Mouse (Mus musculus): ENCODE data around the gene Sft2d1.
"Not testable (repeated sequence)": the region's sequence is repeated elsewhere in the genome, so short reads cannot be mapped to it uniquely, and the experiment has no call there.

The Sft2d1 gene

GRCm38 (mm10) chr17:8303671-8304070 is 7.2 kb upstream of the Sft2d1 start:
- no peak for DNase-seq

GRCm38 (mm10) chr17:8305801-8306200 is 5.1 kb upstream of the Sft2d1 start:
- no peak for DNase-seq

- DNase-seq = no peak
Observed at GRCm38 (mm10) chr17:8311751-8312150, 849 bp downstream of the Sft2d1 start.

GRCm38 (mm10) chr17:8313976-8314375 is 3.1 kb downstream of the Sft2d1 start:
- DNase-seq = peak; percentile 34

DNA sequence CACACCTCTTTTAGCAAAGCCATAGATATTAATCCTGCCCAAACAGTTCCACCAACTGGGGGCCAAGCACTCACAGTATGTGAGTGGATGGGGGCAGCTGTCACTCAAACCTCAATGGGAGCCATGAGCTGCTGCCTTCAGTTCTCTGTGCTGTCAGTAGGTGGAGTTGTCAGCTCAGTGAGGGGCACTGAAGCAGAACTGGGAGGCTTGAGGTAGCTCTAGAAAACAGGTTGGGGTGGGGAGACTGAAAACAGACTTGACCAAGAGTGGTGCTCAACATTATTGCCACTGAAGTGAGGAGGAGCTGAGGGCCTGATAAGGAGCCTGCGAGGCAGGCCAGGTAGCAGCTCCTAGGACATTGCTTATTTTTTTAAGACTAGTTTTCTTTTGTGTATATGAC is 5.3 kb downstream of the Sft2d1 start:
- no peak for DNase-seq

DNA sequence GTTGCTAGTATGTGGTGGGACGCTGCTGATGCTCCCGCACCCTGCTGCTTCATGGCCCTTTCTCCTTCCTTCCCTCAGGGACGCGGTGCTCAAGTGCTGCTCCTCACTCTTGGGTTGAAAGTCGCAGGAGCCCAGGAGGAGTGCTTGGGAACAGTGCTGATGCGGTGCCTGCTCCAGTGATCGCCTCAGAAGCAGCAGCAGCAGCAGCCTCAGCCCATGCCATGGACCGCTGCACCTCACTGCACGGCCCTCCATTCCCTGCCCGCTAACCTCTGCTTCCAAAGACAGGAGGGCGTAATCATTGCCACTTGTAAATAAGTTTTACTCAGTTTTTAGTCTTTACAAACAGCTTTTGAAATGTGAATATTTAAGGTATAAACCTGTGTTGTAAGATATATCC is 16.0 kb downstream of the Sft2d1 start:
- not testable (repeated sequence) for DNase-seq

DNA sequence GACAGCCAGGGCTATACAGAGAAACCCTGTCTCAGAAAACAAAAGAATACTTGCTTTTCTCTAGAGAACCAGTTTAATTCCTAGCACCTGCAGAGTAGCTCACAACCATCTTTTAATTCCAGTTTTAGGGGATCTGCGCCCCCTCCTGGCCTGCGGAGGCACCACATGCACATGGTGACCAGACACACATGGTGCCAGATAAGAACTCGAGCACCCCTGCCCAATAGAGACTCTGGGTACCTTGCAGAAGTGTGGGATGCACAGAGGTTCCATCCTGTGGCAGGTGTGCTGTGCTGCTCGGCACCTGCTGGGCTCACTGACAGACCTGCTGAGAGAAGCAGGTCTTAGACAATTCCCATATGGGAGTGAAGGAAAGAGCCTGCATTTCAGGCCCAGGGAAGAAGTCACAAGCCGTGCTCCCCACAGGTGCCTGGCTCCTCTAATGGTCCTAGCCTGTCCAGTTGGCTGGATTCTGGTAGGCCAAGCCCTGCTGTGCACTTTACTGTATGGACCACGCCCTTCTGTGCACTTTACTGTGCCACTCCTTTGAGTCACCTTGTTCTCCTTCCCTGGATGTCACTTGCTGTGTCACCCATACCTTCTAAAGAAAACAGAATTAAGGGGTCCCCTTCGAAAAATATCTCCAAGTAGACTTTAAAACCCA is 17.7 kb downstream of the Sft2d1 start:
- no peak for DNase-seq

- DNase-seq = no peak
Observed at GRCm38 (mm10) chr17:8330602-8331001, 19.7 kb downstream of the Sft2d1 start.

DNA sequence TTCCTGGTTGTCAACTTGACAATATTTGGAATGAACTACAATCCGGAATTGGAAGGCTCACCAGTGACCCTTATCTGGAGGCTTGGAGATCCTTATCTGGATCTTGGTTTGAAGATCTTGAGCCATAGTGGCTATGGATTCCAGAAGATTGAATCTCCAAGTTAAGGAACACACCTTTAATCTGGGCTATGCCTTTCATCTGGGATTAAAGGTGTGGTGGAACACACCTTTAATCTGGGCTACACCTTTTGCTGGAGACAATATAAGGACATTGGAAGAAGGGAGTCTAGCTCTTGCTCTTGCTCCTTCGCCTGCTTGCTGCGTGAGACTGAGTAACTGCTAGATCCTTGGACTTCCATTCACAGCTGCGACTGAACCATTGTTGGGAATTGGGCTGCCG is 26.3 kb downstream of the Sft2d1 start, which contains the start of gene Prr18:
Gene Prr18, plus strand, starts transcription at position 301 of the 400 bp plus-strand sequence.
- DNase-seq = not testable (repeated sequence)

GRCm38 (mm10) chr17:8339666-8340374 is 28.9 kb downstream of the Sft2d1 start:
- no peak for DNase-seq

- DNase-seq = peak; percentile 29
Observed at GRCm38 (mm10) chr17:8340407-8341359, 29.8 kb downstream of the Sft2d1 start.

GRCm38 (mm10) chr17:8341360-8341963 is 30.6 kb downstream of the Sft2d1 start:
- DNase-seq = no peak

DNA sequence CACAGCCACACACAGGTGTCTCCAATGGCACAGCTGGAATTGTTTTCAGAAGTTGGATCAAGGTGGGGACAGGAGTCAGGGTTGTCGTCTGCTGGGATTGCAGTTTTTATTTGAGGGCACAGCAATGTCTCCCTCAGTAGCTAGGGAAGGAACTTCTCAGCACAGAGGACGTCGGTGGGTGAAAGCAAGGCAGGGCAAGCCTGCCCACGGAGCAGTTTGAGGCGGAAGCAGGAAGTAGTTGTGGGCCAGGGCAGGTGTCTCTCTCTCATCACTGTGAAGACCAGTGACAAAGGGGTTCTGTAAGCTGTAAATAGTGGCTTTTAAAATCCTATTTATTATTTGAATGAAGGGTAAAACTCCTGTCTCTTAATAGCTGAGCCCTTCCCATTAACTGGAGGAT is 31.8 kb downstream of the Sft2d1 start:
- DNase-seq = no peak

- peak; percentile 64 for DNase-seq
Observed at GRCm38 (mm10) chr17:8343416-8343815, 32.5 kb downstream of the Sft2d1 start.

DNA sequence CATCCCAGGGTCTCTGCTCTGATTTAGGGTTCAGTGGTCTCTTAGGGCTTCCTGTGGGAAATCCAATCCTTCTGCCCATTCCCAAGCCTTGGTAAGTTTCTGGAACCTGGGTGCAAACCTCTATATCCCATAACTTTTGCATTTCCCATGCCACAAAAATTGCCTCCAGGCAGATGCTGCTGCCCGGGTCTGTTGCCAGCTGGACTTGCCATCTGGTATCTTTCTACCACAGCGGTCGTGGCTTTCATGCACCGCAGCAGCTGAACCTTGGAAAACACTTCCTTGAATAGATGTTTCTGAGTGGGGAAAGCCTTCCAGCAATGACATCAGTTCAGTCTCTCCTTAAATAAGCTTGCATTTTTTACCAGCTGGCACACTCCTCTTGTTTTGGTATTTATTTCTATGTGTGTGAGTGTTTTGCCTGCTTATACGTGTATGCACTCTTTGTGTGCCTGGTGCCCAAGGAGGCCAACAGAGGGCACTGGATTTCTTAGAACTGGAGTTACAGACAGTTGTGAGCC is 36.9 kb downstream of the Sft2d1 start:
- DNase-seq = no peak

GRCm38 (mm10) chr17:8348941-8349340 is 38.0 kb downstream of the Sft2d1 start:
- no peak for DNase-seq

GRCm38 (mm10) chr17:8351088-8351487 is 40.2 kb downstream of the Sft2d1 start:
- DNase-seq = no peak

- no peak for DNase-seq
Observed at GRCm38 (mm10) chr17:8355692-8356091, 44.8 kb downstream of the Sft2d1 start, which contains the start of gene T2. Gene T2, plus strand, starts transcription at chr17:8355992.

DNA sequence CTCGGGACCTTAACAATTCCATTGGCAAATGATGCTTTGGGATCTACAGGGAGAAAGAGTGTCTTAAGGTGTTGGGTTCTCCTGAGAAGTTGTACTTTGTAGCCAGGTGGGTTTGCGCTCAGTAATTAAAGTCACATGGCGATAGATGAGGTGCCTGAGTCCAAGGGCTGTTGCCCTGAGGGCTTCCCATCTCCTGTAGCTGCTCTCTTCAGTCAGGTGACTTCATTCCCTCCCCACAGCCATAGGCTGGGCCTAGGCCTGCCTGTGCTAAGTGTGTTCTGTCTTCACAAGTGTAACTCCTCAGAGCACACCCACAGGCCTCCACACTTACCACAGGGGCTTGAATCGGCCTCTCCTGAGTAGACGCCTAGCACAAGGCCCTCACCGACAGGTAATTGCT is 46.6 kb downstream of the Sft2d1 start:
- DNase-seq = no peak

DNA sequence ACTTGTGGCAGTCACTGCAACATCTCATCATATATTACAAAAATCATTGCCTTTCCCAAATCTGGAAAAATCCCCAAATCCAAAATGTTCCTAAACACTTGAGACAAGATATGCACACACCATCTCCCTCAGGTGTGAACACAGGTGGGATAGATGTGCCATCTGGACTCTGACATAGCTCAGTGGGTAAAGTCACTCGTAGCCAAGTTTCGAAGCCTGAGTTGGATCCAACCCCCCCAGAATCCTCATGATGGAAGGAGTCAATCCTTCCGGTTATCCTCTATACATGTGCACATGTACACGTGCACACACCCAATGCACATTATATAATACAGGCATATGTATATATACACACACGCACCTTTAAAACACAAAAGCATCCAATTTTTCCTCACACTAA is 50.0 kb downstream of the Sft2d1 start:
- no peak for DNase-seq

DNA sequence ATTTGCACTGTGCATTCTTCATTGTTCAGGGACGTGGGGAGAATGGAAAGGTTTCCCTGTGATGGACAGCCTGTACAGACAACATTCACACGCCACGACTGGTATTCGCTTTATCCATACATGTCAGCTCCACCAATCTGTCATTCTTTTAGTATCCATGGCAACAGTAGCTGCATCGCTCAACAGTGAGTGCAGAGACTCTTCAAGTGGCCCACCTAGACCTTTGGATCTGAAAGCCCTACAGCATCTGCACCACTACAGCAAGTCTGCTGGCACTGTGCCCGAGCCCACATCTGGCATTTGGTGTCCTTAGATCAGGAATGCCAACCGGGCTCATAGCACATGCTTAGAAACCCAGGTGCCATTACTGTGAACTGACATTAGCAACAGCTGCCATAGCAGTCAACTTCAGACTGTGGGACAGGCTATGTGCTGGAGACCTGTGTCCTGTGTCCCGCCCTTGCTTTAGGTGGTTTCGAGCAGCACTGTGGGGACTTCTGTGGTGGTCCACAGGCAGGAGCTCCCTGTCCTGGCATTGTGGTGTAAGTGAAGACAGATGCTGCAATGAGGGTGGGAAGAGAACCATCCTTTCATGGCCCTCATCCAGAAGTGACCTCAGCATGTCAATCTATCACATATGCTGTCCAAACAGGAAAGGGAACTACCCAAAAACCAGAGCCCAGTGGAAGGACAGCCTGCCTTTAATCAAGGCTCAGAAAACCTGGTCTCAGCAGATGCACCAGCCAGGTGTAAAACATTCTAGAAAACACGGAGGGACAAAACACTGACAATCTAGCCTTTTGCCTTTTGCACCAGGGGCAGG is 50.6 kb downstream of the Sft2d1 start:
- no peak for DNase-seq
